Mouse (Mus musculus) adrenal gland, adult 2 months (tissue): ENCODE results near the gene Sap30l. TPM values are rescaled to one million over a fixed set of nuclear protein-coding genes. Genes with fewer than 3 reads are reported as not detected.
"Not testable (repeated sequence)": the region's sequence is repeated elsewhere in the genome, so short reads cannot be mapped to it uniquely, and the experiment has no call there.

Experiments
- DNase-seq: peaks from one replicate; pipeline ENCODE4 v3.0.0; 2021
- polyA plus RNA-seq: library from polyadenylated mRNA; depleted of rRNA; stranded (reverse); fragments of >200 nt; gene quantifications from 2 replicates; pipeline ENCODE4 v1.2.3, GENCODE M21; 2012
- total RNA-seq, 2 experiments: library from RNA; stranded (reverse); gene quantifications; 2 replicates each; pipeline ENCODE4 v1.2.3; 2021

Sap30l gene
- total and polyA plus RNA-seq, 3 experiments = 55.8 to 77.8 (median 55.9) TPM

GRCm38 (mm10) chr11:57800266-57800951, 1.0 kb upstream of the Sap30l start:
- DNase-seq = no peak

- peak; percentile 81 for DNase-seq
Observed at GRCm38 (mm10) chr11:57801766-57802510, 501 bp downstream of the Sap30l start.

- DNase-seq = peak; percentile 78
Observed at GRCm38 (mm10) chr11:57802511-57802870, 1.1 kb downstream of the Sap30l start.

GRCm38 (mm10) chr11:57805047-57805446, 3.6 kb downstream of the Sap30l start:
- DNase-seq = no peak

GRCm38 (mm10) chr11:57809017-57809731, 7.7 kb downstream of the Sap30l start:
- DNase-seq = no peak

- no peak for DNase-seq
Observed at GRCm38 (mm10) chr11:57809732-57810098, 8.3 kb downstream of the Sap30l start.

- no peak for DNase-seq
Observed at GRCm38 (mm10) chr11:57811006-57811405, 9.6 kb downstream of the Sap30l start.

- no peak for DNase-seq
Observed at GRCm38 (mm10) chr11:57812212-57812611, 10.8 kb downstream of the Sap30l start.

GRCm38 (mm10) chr11:57813641-57814040, 12.2 kb downstream of the Sap30l start:
- DNase-seq = no peak

GRCm38 (mm10) chr11:57818189-57818588, 16.8 kb downstream of the Sap30l start:
- DNase-seq = no peak

GRCm38 (mm10) chr11:57819999-57820581, 18.7 kb downstream of the Sap30l start:
- peak; percentile 84 for DNase-seq

- not testable (repeated sequence) for DNase-seq
Observed at GRCm38 (mm10) chr11:57823159-57823558, 21.7 kb downstream of the Sap30l start.

- no peak for DNase-seq
Observed at GRCm38 (mm10) chr11:57823714-57824113, 22.3 kb downstream of the Sap30l start.

- DNase-seq = not testable (repeated sequence)
Observed at GRCm38 (mm10) chr11:57825234-57825633, 23.8 kb downstream of the Sap30l start.

GRCm38 (mm10) chr11:57827048-57827914, 25.8 kb downstream of the Sap30l start:
- no peak for DNase-seq

- DNase-seq = no peak
Observed at GRCm38 (mm10) chr11:57827915-57828545, 26.6 kb downstream of the Sap30l start.

- DNase-seq = no peak
Observed at GRCm38 (mm10) chr11:57828955-57829870, 27.8 kb downstream of the Sap30l start.

- DNase-seq = no peak
Observed at GRCm38 (mm10) chr11:57829871-57830775, 28.7 kb downstream of the Sap30l start.

GRCm38 (mm10) chr11:57831281-57831781, 29.9 kb downstream of the Sap30l start:
- DNase-seq = no peak
